Mouse (Mus musculus) urinary bladder, postnatal 36 days (tissue): Measurements from ENCODE around the gene Aff4.
A peak's percentile ranks its signal among the peaks of the same experiment; 100 is the strongest.
"Not testable (repeated sequence)": the region's sequence is repeated elsewhere in the genome, so short reads cannot be mapped to it uniquely, and the experiment has no call there.

Source experiments
- DNase-seq, 2 experiments: peaks; one replicate each; pipeline ENCODE4 v3.0.0; 2022; ENCODE audit warnings: low spot score in 2 of 2, mixed read lengths in 1 of 2

Gene Aff4

DNA sequence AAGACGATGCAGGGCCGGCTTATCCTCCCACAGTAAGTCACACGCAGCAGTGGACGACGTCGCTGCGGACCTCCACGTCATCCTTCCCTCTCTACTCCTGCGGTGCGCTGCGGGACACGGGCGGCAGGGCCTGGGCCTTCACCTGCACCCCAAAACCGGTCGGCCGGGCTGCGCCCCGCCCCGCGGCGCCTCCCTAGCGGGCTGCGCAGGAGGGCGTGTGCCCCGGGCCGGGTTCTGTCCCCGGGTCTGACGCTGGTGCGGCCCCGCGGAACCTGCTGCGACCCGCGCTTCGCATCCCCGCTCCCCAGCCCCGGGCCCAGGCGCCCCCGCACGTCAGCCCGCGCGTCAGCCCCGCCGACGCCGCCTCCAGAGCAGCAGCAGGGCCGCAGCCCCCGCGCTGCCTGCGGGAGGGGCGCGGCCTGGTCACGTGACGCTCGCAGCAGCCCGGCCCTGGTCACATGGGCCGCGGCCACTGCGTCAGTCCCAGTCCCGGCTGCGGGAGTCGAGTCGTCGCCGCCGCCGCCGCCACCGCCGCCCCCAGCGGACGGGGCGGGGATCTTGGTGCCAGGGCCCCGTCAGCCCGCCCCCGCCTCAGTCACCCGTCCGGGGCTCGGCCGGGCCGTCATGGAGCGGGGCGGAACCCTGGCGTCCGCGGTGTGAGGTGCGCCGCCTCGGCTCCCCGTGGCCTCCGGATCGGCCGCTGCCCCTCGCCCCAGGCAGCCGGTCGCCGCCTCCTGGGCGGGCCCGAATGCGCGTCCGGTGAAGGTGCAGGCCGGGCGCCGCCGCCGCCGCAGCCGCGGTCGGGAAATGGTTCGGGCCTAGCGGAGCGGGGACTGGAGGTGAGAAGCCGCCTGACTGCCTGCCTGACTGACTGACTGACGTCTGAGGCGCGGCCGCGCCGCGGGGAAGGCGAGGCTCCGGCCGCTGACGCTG, at the start of gene Aff4:
Gene Aff4, plus strand, starts transcription at position 543 of the 933 bp plus-strand sequence.
- peak; percentile 81 to 86 for DNase-seq

DNA sequence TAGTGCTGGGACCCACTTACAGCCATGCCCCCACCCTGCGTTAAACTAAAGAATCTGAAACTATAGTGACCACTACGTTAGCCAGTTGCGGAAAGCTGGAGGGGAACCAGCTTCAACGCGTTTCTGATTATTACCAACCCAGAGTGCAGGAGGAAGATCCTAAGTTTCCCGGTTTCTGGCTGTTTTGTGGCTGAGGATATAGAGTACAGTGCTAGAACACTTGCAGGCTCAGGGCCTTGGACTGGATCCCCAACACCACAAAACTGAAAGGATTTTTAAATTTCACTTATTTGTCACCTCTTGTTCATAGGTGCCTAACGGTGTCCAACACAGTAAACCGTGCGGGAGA, 49.5 kb upstream of the Aff4 start:
- no peak for DNase-seq

GRCm38 (mm10) chr11:53304044-53304840, 46.4 kb upstream of the Aff4 start:
- no peak for DNase-seq

GRCm38 (mm10) chr11:53306965-53307364, 43.7 kb upstream of the Aff4 start:
- DNase-seq = no peak

GRCm38 (mm10) chr11:53307558-53308065, 43.0 kb upstream of the Aff4 start:
- DNase-seq = no peak

DNA sequence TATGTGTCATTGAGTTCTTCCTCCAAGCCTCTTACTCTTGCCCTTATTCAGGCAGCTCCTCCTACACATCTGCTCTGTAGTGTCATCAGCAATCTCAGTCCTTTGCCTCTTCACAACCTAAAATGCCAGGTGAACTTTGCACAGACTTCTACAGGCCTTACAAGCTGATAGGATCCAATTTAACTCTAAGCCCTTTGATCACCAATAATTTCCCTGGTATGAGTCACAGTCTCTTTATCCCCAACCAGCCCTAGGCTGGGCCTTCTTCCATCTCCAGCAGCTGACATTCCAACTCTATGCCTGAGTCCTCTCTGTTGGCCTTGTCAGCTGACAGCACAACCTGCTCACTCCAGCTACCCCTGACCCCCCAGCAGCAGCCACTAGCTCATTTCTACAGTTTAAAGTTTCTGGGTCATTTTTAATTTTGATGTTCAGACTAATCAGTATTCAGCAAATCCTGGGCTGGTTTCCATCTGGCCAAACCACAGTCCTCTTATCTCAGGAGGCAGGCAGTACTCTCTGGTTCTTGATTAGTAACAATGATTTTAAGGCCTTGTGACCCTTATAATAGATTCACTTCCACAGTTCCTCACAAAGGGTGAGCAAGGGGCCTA, 42.3 kb upstream of the Aff4 start:
- peak; percentile 30 to 48 for DNase-seq

GRCm38 (mm10) chr11:53308884-53309310, 41.7 kb upstream of the Aff4 start:
- peak; percentile 38 to 82 for DNase-seq

GRCm38 (mm10) chr11:53311385-53311784, 39.2 kb upstream of the Aff4 start:
- DNase-seq = no peak

DNA sequence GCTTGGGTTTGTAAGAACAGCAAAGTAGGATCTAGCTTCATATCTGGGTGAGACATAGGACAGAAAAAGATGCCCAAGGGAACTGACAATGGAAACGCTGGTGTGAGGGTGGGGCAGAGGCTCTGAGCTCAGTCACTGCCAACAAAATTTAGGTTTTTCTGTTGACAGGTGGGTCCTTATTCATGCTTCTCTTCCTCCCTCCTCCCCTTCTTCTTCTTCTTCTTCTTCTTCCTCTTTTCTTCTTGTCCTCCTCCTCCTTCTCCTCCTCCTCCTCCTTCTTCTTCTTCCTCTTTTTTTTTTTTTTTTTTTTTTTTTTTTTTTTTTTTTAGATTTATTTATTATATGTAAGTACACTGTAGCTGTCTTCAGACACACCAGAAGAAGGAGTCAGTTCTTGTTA, 37.8 kb upstream of the Aff4 start:
- DNase-seq = not testable (repeated sequence)

- DNase-seq = peak in 1 of 2 experiments; percentile 28
These were observed 35.9 kb upstream of the Aff4 start for GRCm38 (mm10) chr11:53314770-53315173.

DNA sequence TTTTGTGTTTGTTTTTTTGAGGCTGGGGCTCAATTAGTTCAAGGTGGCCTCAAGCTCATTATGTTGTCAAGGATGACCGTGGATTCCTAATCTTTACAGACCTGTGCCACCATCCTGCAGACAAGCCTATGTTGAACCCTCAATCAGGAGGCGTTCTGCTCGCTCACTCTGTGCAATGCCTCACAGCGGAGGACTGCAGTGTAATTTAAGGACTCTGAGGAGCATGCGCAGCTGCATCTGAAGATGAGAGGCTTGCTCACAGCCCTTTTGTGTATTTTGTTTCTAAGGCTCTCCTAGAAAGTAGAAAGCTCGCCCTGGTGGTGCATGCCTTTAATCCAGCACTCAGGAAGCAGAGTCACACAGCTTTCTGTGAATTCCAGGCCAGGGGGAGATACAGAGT, 33.6 kb upstream of the Aff4 start:
- no peak for DNase-seq

DNA sequence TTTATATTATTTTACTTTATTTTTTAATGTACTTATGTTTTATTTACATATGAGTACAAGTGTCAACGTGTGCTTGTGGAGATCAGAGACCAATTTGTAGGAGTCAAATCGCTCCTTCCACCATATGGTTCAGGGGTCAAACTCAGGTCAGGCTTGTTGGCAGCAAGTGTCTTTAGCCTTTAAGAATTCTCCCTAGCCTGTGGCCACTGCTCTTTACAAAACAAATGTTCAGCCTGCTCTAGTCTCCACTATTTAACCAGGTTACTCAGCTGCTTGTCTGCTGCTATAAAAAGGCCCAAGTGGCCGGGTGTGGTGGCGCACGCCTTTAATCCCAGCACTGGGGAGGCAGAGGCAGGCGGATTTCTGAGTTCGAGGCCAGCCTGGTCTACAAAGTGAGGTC, 32.6 kb upstream of the Aff4 start:
- no peak for DNase-seq

DNA sequence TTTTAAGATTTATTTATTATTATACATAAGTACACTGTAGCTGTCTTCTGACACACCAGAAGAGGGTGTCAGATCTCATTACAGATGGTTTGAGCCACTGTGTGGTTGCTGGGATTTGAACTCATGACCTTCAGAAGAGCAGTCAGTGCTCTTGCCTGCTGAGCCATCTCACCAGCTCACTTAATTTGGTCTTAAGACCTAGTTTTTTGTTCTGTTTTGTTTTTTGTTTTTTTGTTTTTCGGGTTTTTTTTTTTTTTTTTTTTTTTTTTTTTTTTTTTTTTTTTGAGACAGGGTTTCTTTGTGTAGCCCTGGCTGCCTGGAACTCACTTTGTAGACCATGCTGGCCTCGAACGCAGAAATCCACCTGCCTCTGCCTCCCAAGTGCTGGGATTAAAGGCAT, 32.1 kb upstream of the Aff4 start:
- not testable (repeated sequence) for DNase-seq

- DNase-seq = not testable (repeated sequence)
These were observed 30.8 kb upstream of the Aff4 start for GRCm38 (mm10) chr11:53319867-53320266.

GRCm38 (mm10) chr11:53324512-53324968, 26.1 kb upstream of the Aff4 start, which contains the start of gene Zcchc10:
Gene Zcchc10 (plus strand): TSS chr11:53324679.
- DNase-seq = peak; percentile 83 to 89

GRCm38 (mm10) chr11:53330325-53330724, 20.3 kb upstream of the Aff4 start:
- DNase-seq = no peak

DNA sequence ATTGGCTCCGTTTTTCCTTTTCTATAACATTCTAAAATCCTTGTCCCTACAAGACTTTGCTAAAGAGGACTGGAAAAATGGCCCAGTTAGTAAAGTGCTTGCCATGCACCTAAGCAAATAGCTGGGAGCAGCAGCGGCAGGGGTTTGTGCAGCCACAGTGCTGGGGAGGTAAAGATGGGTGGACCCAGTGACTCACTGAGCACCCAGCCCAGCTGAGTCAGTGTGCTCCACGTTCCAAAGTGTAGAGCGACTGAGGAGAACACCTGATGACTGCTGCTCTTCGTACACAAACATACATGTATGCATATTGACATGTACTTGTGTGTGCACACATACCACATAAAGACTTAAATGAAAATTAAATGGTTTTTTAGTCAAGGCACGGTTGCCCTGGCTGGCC, 19.5 kb upstream of the Aff4 start:
- no peak for DNase-seq

DNA sequence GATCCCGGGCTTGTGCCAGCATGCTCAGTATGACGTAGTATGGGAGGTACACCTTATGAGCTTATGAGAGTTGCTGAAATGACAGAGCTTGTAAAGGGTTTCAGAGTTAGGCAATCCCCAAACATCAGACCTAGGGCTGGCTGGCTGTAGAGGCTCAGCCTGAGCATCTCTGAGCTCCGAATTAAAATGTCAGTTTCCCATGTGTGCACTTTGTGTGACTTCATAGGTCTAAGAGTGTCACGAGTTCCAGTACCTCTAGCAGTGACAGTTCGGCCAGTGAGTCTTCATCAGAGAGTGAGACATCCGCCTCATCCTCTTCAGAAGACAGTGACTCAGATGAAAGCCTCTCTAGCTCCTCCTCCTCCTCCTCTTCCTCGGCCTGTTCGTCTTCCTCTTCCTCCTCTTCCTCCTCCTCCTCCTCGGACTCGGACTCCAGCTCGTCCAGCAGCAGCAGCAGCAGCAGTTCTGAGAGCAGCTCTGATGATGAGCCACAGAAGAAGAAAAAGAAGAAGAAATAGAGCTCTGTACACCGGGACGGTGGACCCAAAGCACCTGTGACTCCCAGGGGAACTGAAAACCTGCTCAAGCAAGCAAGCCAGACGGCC, 18.5 kb upstream of the Aff4 start:
- DNase-seq = no peak

- DNase-seq = no peak
These were observed 15.0 kb upstream of the Aff4 start for GRCm38 (mm10) chr11:53335505-53336181.

DNA sequence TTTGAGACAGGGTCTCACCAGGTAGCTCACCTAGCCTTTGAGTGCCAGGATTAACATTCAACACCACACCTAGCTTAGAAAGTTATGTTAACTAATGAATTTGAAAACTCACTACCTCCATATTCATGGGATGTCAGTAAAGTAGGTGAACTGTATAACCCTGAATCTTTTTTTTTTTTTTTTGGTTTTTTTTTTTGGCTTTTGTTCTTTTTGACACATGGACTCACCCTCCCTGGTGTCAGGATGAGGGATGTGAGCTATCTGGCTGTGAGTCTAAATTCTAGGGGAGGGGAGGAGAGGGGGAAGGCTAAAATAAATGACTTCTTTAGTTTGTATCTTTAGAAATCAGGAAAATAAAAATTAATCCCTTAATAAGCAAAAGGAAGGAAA, 14.5 kb upstream of the Aff4 start:
- no peak for DNase-seq

- no peak for DNase-seq
These were observed 13.7 kb upstream of the Aff4 start for GRCm38 (mm10) chr11:53336924-53337323.
